Mouse (Mus musculus) frontal cortex, adult 2 months (tissue): ENCODE measurements around the gene Ppm1l. TPM values are rescaled to one million over a fixed set of nuclear protein-coding genes. Genes with fewer than 3 reads are reported as not detected.
"Not testable (repeated sequence)": the region's sequence is repeated elsewhere in the genome, so short reads cannot be mapped to it uniquely, and the experiment has no call there.

Experiments used
- DNase-seq, 2 experiments: peaks; one replicate each; pipeline ENCODE4 v3.0.0; 2022; ENCODE audit warnings: low spot score in 1 of 2; ENCODE audit errors: extremely low spot score in 1 of 2
- polyA plus RNA-seq: library from polyadenylated mRNA; depleted of rRNA; stranded (reverse); fragments of >200 nt; gene quantifications from 2 replicates; pipeline ENCODE4 v1.2.3, GENCODE M21; 2012

The Ppm1l gene
- polyA plus RNA-seq, 1 experiment, result 32.2 TPM

DNA sequence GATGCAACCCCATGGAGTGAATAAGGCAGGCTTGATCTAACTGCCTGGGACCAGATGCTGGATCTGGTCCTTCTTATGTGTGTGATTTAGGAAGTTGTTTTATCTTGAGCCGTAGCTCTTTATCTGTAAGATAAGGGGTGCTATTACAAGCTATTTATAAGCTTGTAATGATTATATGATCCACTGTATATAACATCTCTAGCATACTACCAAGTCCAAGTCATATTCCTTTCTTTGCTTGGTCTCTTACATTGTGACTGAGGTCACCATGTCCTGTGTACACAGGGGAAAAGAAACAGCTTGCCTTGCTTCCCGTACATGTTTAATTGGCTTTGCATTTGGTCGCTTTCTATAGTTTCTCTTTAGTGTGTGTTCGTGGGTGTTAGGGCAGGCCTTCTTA, 46.2 kb downstream of the Ppm1l start:
- DNase-seq, result no peak

DNA sequence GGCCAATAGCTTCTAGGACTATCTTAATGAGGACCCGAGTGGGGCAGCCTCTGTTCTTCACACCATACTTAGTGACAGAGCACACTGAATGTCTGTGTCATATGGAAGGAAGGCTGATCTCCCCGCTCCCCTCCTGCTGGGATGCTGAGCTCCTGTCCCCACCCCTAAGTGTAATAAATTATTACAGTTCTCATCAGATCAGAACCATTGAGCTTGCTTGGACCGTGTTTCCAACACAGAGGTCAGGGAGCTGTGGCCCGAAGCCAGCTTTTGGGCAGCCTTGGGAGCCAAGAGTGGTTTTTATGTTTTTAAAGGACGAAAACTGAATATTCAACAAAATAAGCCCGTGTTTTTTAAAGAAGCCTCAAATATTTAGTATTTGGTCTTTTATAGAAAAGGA, 47.5 kb downstream of the Ppm1l start:
- no peak for DNase-seq

DNA sequence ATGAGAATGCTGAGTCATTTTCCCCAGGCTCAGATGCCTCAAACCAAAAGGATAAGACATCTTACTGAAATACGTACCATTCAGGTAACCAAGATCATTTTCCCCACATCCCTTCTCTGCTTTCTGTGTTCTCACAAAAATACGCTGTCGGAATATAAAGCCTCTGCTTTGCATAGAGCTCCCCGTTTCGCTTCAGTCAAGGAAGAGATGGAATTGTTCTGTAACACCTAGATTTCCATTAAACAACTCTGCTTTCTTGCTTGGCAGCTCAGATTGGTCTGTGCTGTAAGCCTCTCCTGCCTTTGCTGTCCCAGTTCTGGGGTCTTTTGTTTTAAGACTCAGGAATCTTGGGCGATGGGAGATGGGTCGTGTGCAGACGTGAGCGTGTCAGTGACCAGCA, 51.3 kb downstream of the Ppm1l start:
- peak in 1 of 2 experiments; percentile 25 for DNase-seq

DNA sequence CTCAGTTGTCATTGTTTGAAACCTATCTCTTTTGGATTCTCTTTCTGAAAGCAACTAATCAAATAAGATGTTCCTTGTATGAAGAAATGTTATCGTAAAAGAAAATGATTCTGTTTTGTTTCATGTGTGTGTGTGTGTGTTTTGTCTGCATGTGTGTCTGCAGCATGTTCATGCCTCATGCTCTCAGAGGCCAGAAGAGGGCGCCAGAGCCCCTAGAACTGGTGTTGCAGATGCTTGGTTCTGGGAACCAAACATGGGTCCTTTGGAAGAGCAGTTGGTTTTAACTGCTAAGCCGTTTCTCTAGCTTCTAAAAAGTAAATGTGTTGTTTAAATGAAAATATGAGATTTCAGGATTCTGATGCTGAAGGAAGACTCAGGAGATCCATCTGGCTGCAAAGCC, 56.1 kb downstream of the Ppm1l start:
- no peak for DNase-seq

DNA sequence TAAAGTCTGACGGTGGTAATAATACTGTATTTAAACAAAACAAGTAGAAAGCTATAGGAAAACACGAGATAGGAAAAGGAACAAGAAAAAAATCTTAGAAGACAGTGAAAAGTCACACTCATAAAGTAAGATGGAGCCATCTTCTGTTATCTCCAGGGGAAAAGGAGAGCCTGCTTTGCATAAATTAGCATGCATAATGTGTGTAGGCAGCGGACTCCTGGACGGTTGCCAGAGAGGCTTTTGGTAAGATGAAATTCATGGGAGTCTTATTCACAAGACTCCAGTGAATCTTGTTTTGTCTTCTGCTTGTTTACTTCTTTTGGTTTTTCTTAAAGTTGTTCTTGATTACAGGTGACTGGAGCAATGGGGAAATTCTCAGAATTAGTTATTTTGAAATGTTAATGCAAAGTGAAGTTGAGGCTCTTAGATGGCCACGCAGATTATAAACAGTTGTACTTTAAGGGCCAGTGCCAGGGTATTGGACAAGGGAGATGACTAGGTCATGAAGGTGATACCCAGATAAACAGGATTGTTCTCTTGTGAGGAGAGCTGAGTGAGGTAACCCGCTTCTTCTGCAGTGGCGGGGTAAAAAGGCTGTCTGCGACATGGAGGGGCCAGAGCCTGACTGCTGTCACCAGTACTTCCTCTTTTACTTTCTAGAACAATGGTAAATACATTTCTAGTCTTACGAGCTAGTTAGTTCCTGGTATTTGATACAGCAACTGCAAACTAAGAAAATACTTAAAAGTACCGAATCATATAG, 57.1 kb downstream of the Ppm1l start:
- DNase-seq, result peak; percentile 75 to 91

DNA sequence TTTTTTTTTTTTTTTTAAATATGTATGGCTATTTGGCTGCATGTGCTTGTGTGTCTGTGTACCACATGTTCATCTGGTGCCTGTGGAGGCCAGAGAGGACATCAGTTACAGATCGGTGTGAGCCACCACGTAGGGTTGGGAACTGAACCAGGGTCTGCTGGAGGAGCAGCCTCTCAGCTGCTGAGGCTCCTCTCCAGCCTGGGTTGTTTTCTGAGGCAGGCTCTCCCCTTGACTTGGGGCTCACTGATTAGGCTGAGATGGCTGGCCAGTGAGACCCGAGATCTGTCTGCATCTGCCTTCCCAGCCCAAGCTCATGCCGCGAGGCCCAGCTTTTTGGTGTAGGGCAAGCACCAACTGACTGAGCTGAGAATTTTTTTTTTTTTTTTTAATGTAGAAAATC, 57.9 kb downstream of the Ppm1l start:
- no peak for DNase-seq

DNA sequence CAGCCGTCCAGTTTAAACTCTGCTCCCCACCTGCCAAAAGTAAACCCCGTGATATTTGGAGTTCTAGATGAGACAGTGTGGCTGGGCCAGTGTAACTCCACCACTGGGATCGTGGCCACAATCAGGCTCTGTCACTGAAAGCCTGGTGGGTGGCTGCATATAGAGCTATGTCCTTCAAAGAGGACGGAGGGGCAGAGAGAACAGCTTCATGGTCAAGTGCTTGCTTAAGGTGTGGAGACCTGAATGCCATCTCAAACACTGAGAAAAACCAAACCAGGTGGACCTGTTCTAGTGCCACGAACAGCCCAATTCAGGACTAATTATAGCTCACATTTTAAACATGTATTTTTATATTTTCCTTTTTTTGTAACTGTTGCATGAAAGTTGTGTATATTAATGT, 58.3 kb downstream of the Ppm1l start:
- no peak for DNase-seq

DNA sequence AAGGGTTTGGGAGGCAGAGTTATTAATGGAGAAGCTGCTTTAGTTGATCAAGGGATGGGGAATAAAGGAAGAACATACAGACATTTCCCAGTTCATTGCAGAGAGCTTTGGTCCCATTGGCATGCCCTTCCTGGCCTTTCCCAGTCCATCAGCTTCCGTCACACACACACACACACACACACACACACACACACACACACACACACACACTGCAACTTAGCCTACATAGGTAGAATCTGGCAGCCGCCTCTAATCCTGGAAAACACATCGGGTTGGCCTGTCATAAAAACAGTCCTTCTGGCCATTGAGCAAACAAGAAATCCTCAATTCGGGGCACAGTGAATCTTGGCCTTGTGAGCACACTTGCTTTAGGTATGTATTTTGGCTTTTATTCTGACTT, 64.6 kb downstream of the Ppm1l start:
- no peak for DNase-seq

DNA sequence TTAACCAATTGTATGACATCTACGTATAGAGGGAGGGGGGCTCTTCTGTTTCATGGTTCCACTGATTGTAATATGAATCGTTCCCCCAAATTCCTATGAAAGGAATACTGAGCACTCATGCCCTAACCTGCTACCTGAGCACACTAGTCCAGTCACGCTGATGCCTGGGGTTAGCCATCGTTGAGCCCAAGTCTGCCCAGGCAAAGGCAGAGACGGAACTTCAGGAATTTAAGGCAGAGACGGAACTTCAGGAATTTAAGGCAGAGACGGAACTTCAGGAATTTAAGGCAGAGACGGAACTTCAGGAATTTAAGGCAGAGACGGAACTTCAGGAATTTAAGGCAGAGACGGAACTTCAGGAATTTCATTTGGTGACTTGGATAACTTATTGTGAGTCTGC, 75.2 kb downstream of the Ppm1l start:
- not testable (repeated sequence) for DNase-seq

DNA sequence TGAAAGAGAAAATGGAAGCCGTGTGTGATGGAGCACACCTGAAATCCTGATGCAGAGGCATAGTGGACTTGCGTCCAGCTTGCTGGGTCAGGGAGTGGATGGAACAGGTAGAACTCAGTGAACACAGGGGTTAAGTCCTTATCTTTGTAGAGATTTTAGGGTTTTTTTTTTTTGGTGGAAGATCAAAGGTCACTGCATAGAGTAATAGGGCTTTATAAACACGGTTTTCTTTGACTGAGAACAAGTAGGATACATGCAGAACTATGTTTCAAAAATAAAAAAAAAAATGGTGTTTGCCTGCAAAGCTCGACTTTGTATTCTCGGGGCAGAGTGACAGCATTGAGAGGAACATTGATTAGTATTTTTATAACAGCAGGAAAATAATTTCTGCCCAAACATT, 75.6 kb downstream of the Ppm1l start:
- DNase-seq, result no peak

DNA sequence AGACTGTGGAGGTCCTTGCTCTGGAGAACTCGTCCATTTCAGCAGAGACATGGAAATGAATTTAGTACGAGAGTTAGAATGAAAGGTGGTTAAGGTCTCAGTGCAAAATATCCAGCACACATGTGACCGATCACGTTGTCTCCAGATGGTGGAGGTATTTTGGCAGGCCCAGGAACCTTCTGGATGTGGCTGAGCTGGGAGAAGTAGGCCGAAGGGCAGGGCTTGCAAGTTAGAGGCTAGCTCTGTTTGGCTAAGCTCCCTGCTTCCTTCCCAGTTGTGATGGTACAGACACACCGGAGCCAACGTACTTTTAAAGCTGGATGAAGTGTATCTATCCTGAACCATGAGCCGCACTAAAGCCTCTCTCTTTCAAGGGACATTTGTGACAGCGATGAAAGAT, 76.4 kb downstream of the Ppm1l start:
- no peak for DNase-seq

DNA sequence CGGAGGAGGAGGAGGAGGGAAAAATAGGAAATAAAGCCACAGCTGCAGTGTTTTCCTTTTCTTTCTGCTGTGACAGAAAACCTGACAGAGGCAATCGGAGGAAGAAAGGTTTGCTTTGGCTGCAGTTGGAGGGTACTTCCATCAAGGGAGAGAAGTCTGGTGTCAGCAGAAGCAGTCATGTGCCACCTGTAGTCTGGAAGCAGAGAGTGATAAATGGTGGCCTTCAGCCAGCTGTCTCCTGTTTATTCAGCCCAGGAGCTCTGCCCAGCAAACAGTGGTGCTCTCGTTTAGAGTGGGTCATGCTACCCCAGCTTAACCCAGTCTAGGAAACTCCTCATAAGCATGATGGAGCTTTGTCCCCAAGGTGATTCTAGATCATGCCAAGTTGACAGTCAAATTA, 77.3 kb downstream of the Ppm1l start:
- DNase-seq, result no peak

DNA sequence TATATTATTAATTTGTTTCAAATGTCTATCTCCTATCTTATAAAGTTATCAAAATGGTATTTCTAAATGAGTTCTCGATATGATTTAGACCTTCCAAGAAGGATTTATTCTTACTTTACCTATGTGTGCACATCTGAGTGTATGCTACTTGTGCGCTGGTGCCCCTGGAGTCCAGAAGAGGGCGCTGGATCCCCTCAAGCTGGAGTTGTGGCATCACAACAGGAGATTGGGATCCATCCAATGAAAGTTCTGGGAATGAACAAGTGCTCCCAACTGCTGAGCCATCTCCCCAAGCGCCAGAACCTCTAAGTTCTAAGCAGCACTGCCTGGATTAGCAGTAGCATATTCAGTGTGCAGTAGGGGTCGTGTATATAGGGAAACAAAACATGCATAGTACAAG, 78.4 kb downstream of the Ppm1l start:
- DNase-seq, result no peak

DNA sequence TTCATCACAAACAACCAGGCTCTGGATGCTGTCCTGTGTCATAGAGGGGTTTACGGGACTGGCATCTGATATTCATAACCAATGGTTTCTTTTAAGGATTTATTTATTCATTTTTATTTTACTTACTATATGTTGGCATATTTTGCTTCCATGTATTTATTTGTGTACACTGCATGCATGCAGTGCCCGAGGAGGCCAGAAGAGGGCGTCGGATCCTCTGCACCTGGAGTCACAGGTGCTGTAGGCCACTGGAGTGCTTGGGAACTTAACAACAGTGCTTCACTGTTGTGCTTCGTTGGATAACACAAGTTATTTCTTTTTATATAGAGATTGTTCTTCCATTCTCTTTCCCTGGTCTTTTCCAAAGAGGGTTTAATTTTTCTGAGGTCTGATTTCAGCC, 81.1 kb downstream of the Ppm1l start:
- DNase-seq, result no peak

DNA sequence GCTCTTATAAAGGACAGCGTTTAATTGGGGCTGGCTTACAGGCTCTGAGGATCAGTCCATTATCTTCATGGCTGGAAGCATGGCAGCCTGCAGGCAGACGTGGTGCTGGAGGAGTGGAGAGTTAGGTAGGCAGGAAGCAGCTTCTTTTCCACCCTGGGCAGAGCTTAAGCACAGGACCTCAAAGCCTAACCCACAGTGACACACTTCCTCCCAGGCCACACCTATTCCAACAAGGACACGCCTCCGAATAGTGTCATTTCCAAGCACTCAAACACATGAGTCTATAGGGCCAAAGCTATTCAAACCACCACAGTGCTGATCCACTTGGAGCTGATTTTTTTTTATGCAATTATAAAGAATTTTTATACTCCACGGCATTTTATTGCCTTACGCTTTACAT, 82.7 kb downstream of the Ppm1l start:
- no peak for DNase-seq

DNA sequence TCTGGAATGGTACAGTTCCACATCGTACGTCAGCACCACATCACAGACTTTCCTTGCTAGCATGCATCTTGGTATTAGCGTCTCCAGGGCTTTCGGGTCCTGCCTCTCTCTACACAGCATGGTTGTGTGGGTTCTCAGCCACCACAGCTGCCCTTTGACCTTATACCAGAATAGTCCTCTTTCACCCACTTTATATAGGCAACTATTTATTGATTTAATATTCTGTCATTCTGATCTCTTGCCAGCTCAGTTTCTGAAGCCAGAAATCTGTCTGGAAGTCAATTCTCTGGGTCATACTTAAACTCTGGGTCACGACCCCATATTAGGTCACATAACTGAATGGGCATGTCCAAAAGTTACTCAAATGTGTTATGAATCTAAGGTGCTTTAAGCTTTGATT, 86.5 kb downstream of the Ppm1l start:
- DNase-seq, result no peak

DNA sequence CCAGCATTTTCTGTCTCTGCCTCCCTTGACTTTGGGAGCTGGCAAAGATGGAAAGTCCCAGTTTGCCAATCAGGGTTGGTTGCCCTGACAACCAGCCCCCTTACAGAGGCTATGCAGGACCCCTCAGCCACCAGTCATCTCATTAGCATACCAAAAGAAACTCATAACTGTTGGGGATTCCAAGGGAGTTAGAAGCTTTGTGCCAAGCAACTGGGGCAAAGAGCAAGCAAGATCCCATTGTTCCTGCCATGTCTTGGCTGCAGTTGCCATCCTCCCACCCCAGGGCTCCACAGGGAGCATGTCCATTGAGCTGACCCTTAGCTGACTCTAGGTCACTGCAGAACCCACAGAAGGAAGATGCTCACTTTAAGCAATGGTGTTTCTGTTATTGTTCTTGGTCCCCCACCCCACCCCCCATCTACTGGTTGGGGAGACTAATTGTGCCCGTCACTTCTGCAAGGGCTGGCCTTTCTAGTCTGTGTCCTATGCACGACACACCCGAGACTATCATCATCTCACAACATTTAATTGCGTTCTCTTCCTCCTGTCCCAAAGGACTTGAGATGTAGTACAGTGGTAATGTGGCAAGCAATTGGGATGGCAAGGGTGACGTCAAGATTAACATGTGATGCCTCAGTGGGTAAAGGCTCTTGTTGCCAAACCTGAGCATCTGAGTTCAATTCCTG, 89.7 kb downstream of the Ppm1l start:
- DNase-seq, result no peak

DNA sequence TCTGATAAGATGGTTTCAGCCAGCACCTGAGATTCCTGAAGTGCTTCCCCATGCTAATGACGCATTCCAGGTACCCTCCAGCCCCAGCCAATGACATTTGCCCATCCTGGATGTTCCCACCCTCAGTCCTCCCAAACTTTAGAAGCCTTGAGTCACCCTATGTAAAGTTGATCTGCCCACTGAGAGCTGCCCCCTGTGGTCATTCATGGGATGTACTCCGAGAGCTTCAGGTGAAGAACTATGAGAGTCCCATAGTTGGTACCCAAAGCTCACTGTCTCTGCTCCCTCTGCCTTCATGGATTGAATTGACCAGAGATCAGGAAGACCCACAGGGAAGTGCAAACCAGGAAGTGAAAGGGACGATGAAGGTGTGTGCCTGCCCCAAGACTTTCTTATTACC, 91.4 kb downstream of the Ppm1l start:
- DNase-seq, result no peak

DNA sequence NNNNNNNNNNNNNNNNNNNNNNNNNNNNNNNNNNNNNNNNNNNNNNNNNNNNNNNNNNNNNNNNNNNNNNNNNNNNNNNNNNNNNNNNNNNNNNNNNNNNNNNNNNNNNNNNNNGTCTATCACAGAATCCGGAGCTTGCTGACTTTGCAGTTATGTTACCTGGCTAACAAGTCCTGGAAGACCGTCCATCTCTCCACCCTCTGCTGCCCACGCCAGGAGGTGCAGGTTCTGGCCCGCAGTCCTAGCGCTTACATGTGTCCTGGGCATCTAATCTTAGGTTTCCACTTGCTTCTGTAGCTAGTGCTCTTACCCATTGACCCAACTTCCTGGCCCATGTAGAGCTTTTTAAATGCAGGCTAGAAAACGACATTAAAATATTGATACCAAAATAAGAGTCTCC, 99.5 kb downstream of the Ppm1l start:
- DNase-seq, result no peak

DNA sequence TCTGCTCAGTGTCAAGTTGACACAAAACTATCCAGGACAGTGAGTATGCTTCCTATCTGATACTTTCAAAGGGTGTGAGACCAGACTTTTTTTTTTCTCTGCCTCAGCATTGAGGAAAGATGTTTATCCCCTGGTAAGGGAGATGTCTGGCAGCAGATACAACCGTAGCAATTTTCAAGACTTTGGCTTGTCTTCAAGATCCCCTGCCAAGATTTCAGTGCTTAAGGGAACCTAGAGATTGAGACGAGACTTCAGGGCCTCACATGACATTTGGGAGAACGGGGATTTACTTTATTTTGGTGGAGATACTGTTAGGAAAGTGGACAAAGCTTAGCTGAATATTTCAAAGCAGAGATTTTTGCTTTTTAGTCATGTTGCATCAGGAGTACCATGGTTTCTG, 106.1 kb downstream of the Ppm1l start:
- peak in 1 of 2 experiments; percentile 20 for DNase-seq

DNA sequence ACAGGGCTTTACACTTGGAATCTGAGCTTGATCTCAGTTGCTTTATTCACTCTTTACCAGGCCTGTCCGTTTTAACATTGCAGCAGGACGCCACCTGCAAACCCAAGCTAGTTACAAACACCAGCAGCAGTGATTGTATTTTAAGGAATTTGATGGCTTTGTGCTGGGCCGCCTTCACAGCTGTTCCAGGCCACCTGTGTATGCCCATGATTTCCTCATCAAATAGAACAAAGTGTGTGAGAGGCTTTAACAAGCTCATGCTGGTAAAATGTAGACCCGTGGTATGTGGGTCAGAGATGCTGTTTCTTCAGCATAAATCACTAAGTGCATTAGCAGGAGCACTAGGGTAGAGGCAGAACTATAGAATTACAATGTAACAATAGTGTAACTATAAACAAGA, 106.7 kb downstream of the Ppm1l start:
- no peak for DNase-seq

DNA sequence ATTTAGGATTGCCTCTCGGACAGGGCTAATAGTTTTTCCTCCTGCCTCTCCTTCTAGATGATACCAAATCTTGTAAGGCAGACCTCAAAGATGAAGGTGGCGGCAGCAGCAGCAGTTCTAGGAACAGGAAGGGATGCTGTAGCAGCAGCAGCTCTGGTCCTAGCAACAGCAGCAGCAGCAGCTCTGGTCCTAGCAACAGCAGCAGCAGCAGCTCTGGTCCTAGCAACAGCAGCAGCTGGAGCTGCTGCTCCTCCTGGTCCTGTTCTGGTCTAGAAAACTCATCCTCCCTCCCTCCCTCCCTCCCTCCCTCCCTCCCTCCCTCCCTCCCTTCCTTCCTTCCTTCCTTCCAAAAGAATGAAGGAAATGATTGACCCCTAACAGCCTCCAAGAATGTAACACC, 108.1 kb downstream of the Ppm1l start:
- DNase-seq, result not testable (repeated sequence)
